Mouse (Mus musculus) stomach, embryonic 14.5 days (tissue): ENCODE measurements around the gene Gm38431. TPM values are rescaled to one million over a fixed set of nuclear protein-coding genes. Genes with fewer than 3 reads are reported as not detected.

Source experiments
- ATAC-seq: fragments of 200-750 bp; cut with Nextera tagmentation; 2 replicates; pipeline ENCODE4 v1.8.0; 2017; ENCODE audit warnings: low read depth, moderate TSS enrichment; ENCODE audit not compliant: insufficient number of reproducible peaks, insufficient read depth, low FRiP score
- H3K27ac ChIP-seq: fragments of 300-500 bp; sonication (generic); 2 replicates; pipeline ENCODE4 v1.5.1; 2014; ENCODE audit warnings: mild to moderate bottlenecking, low read length, moderate library complexity, mixed read lengths
- H3K27me3 ChIP-seq: fragments of 300-500 bp; sonication (generic); 2 replicates; pipeline ENCODE4 v1.6.1; 2014; ENCODE audit warnings: low read length, control low read depth, mixed read lengths; ENCODE audit not compliant: control insufficient read depth, insufficient read depth
- H3K36me3 ChIP-seq: fragments of 300-500 bp; sonication (generic); 2 replicates; pipeline ENCODE4 v1.6.1; 2014; ENCODE audit warnings: mild to moderate bottlenecking, control low read depth, low read length, moderate library complexity, mixed read lengths; ENCODE audit not compliant: control insufficient read depth, insufficient read depth
- H3K4me1 ChIP-seq: fragments of 300-500 bp; sonication (generic); 2 replicates; pipeline ENCODE4 v1.6.1; 2014; ENCODE audit warnings: low read length, control low read depth, mixed read lengths; ENCODE audit not compliant: control insufficient read depth, insufficient read depth
- H3K4me2 ChIP-seq: fragments of 300-500 bp; sonication (generic); replicated peaks from 2 replicates; pipeline ENCODE4 v1.6.1; 2014; ENCODE audit warnings: low read depth, low read length, control low read depth
- H3K4me3 ChIP-seq: fragments of 300-500 bp; sonication (generic); 2 replicates; pipeline ENCODE4 v1.5.1; 2014; ENCODE audit warnings: low read depth, low read length, control low read depth
- H3K9ac ChIP-seq: fragments of 300-500 bp; sonication (generic); replicated peaks from 2 replicates; pipeline ENCODE4 v1.6.1; 2014; ENCODE audit warnings: low read depth, mild to moderate bottlenecking, control low read depth, low read length, moderate library complexity, mixed read lengths
- H3K9me3 ChIP-seq: fragments of 300-500 bp; sonication (generic); 2 replicates; pipeline ENCODE4 v1.6.1; 2016; ENCODE audit warnings: low read depth, low read length, control low read depth; ENCODE audit not compliant: control insufficient read depth
- WGBS: fragments of 180-500 bp; shearing (Covaris S2); extraction: QIAGEN DNeasy Blood & Tissue Kit; methylation state at CpG from one replicate; pipeline ENCODE4 v1.1.7; 2014; 5-methylcytosine and 5-hydroxymethylcytosine counted together
- polyA plus RNA-seq: library from polyadenylated mRNA; unstranded; fragments of >200 nt; fragmentation: Nextera tagmentation; extraction: Ambion mirVana; gene quantifications from 2 replicates; pipeline ENCODE4 v1.2.1, GENCODE M21; 2014

Gm38431 gene
- polyA plus RNA-seq, 1 experiment from 2014 or later: 2.3 TPM

- no peak overlapping the region for H3K4me2 ChIP-seq
- 80% methylated on average over 12 of the region's 12 CpGs for WGBS
- no peak for ATAC-seq
Measured at GRCm38 (mm10) chr9:21132102-21132775, 40.4 kb upstream of the Gm38431 start.

DNA sequence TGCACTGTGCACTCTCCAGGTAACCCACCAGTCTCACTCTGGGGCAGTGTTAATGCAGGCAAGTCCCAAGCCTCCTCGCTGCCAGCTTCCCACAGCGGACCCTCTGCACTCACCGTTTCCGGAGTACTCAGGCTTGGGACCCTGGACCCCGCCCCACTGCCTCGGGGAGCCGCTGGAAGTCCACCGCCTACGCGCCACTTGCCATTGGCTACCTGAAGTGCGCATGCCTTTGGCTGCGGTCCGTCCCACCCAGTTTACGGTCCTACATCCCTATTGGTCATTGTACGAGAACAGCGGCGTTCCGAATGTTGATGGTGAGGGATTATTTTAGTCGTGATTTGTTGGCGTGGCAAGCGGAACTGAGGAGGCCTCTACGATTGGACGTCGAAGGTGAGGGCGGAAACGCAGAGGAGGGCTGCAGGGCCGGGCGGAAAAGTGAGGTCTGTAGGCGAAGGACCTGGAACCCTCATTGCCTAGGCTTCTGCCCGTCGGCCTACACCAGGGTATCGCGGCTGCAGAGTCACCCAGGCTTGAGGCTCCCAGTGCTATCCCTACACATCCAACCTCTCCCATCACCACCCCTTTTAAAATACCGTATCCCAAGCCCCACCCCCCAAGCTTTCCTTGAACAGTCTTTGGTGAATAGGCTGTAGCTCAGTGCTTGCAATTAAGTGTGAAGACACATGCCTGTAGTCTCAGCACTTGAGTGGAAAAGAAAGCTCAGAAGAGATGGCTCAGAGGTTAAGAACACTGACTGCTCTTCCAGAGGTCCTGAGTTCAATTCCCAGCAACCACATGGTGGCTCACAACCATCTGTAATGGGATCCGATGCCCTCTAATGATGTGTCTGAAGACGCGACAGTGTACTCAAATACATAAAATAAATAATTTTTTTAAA is 39.5 kb upstream of the Gm38431 start, which contains the start of gene Tyk2:
Gene Tyk2, minus strand, starts transcription at position 185 of the 898 bp plus-strand sequence.
- ATAC-seq: peak; percentile 97
- no peaks in the 10 kb centered on the region; the same call in 1 of the 2 replicates for H3K36me3 ChIP-seq
- H3K9me3 ChIP-seq: no peaks in the 10 kb centered on the region
- whole genome bisulfite sequencing: 6% methylated on average over 37 of the region's 37 CpGs
- H3K27me3 ChIP-seq: no peaks in the 10 kb centered on the region
- H3K4me2 ChIP-seq: peak within 1 kb of the TSS; percentile 57
- peak within 1 kb of the TSS; percentile 41 for H3K9ac ChIP-seq
- H3K27ac ChIP-seq: no peak within 1 kb of the TSS; the same call in 1 of the 2 replicates
- peak within 1 kb of the TSS; percentile 42 for H3K4me3 ChIP-seq
- peaks cover 5% of the 10 kb centered on the region; the same call in 1 of the 2 replicates for H3K4me1 ChIP-seq

More at GRCm38 (mm10) chr9:21132102-21132775, 40.4 kb upstream of the Gm38431 start:
- no peak overlapping the region for H3K27ac ChIP-seq
- H3K9ac ChIP-seq: no peak overlapping the region
- no peaks in the 10 kb centered on the region; the same call in 1 of the 2 replicates for H3K36me3 ChIP-seq
- no peaks in the 10 kb centered on the region for H3K27me3 ChIP-seq
- H3K4me1 ChIP-seq: peaks cover 5% of the 10 kb centered on the region; the same call in 1 of the 2 replicates
- H3K9me3 ChIP-seq: no peaks in the 10 kb centered on the region
- H3K4me3 ChIP-seq: no peak overlapping the region

GRCm38 (mm10) chr9:21126259-21126627 is 34.4 kb upstream of the Gm38431 start:
- WGBS: 85% methylated on average over 2 of the region's 2 CpGs
- H3K9me3 ChIP-seq: no peaks in the 10 kb centered on the region
- H3K9ac ChIP-seq: no peak overlapping the region
- no peak overlapping the region for H3K27ac ChIP-seq
- no peak overlapping the region for H3K4me3 ChIP-seq
- H3K4me2 ChIP-seq: no peak overlapping the region
- no peaks in the 10 kb centered on the region for H3K27me3 ChIP-seq
- H3K36me3 ChIP-seq: peaks cover 8% of the 10 kb centered on the region
- ATAC-seq: no peak
- H3K4me1 ChIP-seq: peaks cover 5% of the 10 kb centered on the region; the same call in 1 of the 2 replicates

GRCm38 (mm10) chr9:21125502-21126258 is 33.9 kb upstream of the Gm38431 start:
- no peak for ATAC-seq
- Histone ChIP-seq H3K4me1 (peaks cover 5% of the 10 kb centered on the region; the same call in 1 of the 2 replicates), H3K27ac (no peak overlapping the region), H3K27me3 (no peaks in the 10 kb centered on the region), H3K36me3 (peaks cover 9% of the 10 kb centered on the region), H3K4me2 (no peak overlapping the region), H3K9ac (no peak overlapping the region), H3K9me3 (no peaks in the 10 kb centered on the region), H3K4me3 (no peak overlapping the region)
- 87% methylated on average over 9 of the region's 9 CpGs for WGBS

DNA sequence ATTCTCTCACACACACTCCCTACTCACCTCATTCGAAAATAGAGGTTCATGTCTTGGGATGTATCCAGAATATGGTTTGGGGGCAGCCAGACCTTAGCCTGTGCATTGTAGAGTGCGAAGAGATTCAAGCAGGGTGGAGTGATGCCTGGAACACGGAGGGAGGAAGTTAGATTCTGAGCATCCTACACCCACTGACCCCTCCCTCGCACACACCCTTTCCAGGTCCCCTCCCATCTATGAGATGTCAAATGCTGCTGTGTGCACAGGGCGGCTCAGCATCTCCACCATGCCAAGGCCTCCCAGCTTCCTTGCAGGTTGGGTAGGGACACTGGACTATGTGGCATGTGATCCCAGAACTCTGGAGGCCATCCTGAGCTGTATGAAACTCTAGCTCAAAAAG is 33.0 kb upstream of the Gm38431 start:
- no peak for ATAC-seq
- H3K27me3 ChIP-seq: no peaks in the 10 kb centered on the region
- H3K36me3 ChIP-seq: peaks cover 9% of the 10 kb centered on the region
- H3K4me1 ChIP-seq: no peaks in the 10 kb centered on the region
- H3K4me2 ChIP-seq: no peak overlapping the region
- no peak overlapping the region for H3K9ac ChIP-seq
- 74% methylated on average over 5 of the region's 5 CpGs for WGBS
- no peak overlapping the region for H3K4me3 ChIP-seq
- H3K27ac ChIP-seq: no peak overlapping the region
- H3K9me3 ChIP-seq: no peaks in the 10 kb centered on the region

DNA sequence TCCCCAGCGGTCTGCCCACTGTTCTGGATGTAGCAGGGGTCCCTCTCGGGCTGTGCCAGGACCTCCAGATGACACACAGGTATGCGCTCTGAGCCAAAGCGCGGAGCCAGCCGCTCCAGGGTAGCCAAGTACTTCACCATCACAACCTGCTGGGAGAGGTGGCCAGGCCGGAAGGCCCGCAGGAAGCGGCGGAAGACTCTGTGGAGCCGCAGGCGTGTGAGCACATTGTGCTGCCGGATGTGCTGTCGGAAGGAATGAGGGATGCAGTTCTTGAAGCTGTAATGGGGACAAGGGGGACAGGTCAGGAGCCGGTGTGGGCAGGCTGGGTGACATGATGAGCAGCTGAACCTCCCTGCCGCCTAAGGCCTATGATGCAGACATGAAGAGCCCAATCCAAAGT is 29.7 kb upstream of the Gm38431 start:
- Histone ChIP-seq H3K9ac (no peak overlapping the region), H3K36me3 (peaks cover 9% of the 10 kb centered on the region), H3K27ac (no peak overlapping the region), H3K4me2 (no peak overlapping the region), H3K4me1 (no peaks in the 10 kb centered on the region), H3K27me3 (no peaks in the 10 kb centered on the region), H3K9me3 (no peaks in the 10 kb centered on the region), H3K4me3 (no peak overlapping the region)
- whole genome bisulfite sequencing: 90% methylated on average over 16 of the region's 16 CpGs
- ATAC-seq: no peak

DNA sequence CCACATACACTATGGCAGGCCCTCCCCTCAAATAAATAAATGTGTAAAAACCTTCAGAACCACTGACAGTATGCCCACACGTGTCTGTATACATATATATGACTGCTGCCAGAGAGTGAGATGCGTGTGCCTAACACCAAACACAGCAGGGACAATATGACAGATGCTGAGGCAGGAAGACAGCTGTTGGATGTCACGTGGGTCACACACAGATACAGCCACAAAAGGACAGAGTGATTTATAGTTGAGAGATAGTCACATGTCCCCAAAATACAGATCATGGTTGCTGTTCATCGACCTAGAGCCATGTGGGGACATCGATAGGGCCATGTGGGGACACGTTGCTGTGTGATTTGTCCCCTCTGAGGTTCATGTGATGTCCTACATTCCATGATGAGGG is 25.3 kb upstream of the Gm38431 start:
- Histone ChIP-seq H3K9me3 (no peaks in the 10 kb centered on the region), H3K4me3 (no peak overlapping the region), H3K27ac (no peak overlapping the region), H3K27me3 (no peaks in the 10 kb centered on the region), H3K9ac (no peak overlapping the region), H3K36me3 (peaks cover 2% of the 10 kb centered on the region; the same call in 1 of the 2 replicates), H3K4me1 (no peaks in the 10 kb centered on the region), H3K4me2 (no peak overlapping the region)
- 70% methylated on average over 6 of the region's 6 CpGs for WGBS
- no peak for ATAC-seq

DNA sequence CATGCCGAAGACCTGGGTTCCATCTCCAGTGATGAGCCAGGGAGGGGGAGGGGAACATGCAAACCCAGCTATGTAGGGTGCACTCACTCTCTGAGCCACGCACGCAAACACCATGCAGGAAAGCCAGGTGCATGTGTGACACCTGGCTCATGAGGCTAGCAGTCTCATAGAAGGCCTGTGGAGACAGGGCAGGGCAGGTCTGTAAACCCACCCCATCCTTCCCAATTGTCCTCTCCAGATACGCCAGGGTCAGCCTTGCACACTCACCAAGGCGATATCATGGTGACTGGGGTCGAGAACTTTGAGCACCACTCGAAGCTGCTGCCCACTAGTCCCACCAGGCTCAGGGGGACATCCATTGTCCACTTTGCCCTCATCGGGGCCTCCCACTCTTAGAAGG is 23.3 kb upstream of the Gm38431 start:
- Histone ChIP-seq H3K4me2 (no peak overlapping the region), H3K9ac (no peak overlapping the region), H3K36me3 (no peaks in the 10 kb centered on the region), H3K9me3 (no peaks in the 10 kb centered on the region), H3K27me3 (no peaks in the 10 kb centered on the region), H3K4me1 (no peaks in the 10 kb centered on the region), H3K4me3 (no peak overlapping the region), H3K27ac (no peak overlapping the region)
- 84% methylated on average over 8 of the region's 8 CpGs for WGBS
- ATAC-seq: no peak
